Mouse (Mus musculus) heart, postnatal 10 days (tissue): ENCODE measurements around the gene Ly6g6e. TPM values are rescaled to one million over a fixed set of nuclear protein-coding genes. Genes with fewer than 3 reads are reported as not detected.
A peak's percentile ranks its signal among the peaks of the same experiment; 100 is the strongest.
"Not testable (repeated sequence)": the region's sequence is repeated elsewhere in the genome, so short reads cannot be mapped to it uniquely, and the experiment has no call there.

ENCODE experiments used
- DNase-seq, 2 experiments: peaks; one replicate each; pipeline ENCODE4 v3.0.0; 2021
- intact Hi-C: fragments of 180-260 bp; cut with DNase I; formaldehyde crosslinking; loops from one replicate; pipeline ENCODE4 v1.15.1; 2025
- total RNA-seq, 2 experiments: library from RNA; stranded (reverse); gene quantifications; 2 replicates each; pipeline ENCODE4 v1.2.3; 2021

The Ly6g6e gene
- total RNA-seq, 2 experiments from 2014 or later = 0.24 to 0.37 TPM

- DNase-seq = no peak
- intact Hi-C loops = no loop called here
Measured at GRCm38 (mm10) chr17:35094475-35095365, 18.0 kb downstream of the Ly6g6e start.

- intact Hi-C loops = no loop called here
Measured at GRCm38 (mm10) chr17:35096597-35096996, 19.9 kb downstream of the Ly6g6e start.

GRCm38 (mm10) chr17:35097164-35097655 is 20.5 kb downstream of the Ly6g6e start:
- intact Hi-C loops = no loop called here
- peak in 1 of 2 experiments; percentile 41 for DNase-seq

More at GRCm38 (mm10) chr17:35096597-35096996, 19.9 kb downstream of the Ly6g6e start:
- no peak for DNase-seq

GRCm38 (mm10) chr17:35100196-35100765 is 23.6 kb downstream of the Ly6g6e start:
- intact Hi-C loops = no loop called here
- DNase-seq = no peak

GRCm38 (mm10) chr17:35101161-35101560 is 24.5 kb downstream of the Ly6g6e start:
- no peak for DNase-seq
- intact Hi-C loops = no loop called here

GRCm38 (mm10) chr17:35102299-35102698 is 25.6 kb downstream of the Ly6g6e start:
- intact Hi-C loops = no loop called here

GRCm38 (mm10) chr17:35103221-35103690 is 26.6 kb downstream of the Ly6g6e start:
- intact Hi-C loops = no loop called here
- no peak for DNase-seq

More at GRCm38 (mm10) chr17:35102299-35102698, 25.6 kb downstream of the Ly6g6e start:
- DNase-seq = no peak

- DNase-seq = no peak
- intact Hi-C loops = no loop called here
Measured at GRCm38 (mm10) chr17:35104079-35104478, 27.4 kb downstream of the Ly6g6e start.

- DNase-seq = no peak
- intact Hi-C loops = loop anchor here (5.0 kb wide), 1 partner anchor 42 kb away; no protein-coding TSS in a partner anchor
Measured at GRCm38 (mm10) chr17:35104754-35105153, 28.1 kb downstream of the Ly6g6e start.

GRCm38 (mm10) chr17:35105740-35106389 is 29.2 kb downstream of the Ly6g6e start:
- intact Hi-C loops = loop anchor here (1.0 to 5.0 kb wide), 2 partner anchors 44 to 85 kb away; no protein-coding TSS in a partner anchor
- peak; percentile 47 to 50 for DNase-seq

- intact Hi-C loops = loop anchor here (1.0 to 5.0 kb wide), 2 partner anchors 44 to 85 kb away; no protein-coding TSS in a partner anchor
- no peak for DNase-seq
Measured at GRCm38 (mm10) chr17:35106522-35106921, 29.8 kb downstream of the Ly6g6e start.

GRCm38 (mm10) chr17:35108097-35108496 is 31.4 kb downstream of the Ly6g6e start, which contains the start of gene Ly6g5c:
TSS of gene Ly6g5c (plus strand) at chr17:35108279.
- intact Hi-C loops = loop anchor here (5.0 kb wide), 1 partner anchor 46 kb away; no protein-coding TSS in a partner anchor
- DNase-seq = no peak

DNA sequence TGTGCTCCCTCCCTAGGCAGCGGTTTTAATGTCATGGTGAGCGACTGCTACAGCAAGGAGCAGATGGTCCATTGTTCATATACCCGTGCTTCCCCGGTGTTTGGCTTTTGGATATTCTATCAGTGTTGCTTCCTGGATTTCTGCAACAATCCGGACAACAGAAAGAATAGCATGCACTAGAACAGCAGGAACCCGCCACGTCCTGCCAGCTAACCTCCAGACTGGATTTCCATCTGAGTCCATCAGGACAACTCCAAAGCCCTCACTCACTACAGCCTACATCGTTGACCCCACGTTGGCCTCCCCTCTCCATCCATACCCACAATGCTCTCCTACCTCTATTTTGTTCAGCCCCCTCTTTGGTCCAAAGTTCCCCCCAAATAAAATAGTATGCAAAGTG is 35.1 kb downstream of the Ly6g6e start:
- DNase-seq = no peak
- intact Hi-C loops = no loop called here

DNA sequence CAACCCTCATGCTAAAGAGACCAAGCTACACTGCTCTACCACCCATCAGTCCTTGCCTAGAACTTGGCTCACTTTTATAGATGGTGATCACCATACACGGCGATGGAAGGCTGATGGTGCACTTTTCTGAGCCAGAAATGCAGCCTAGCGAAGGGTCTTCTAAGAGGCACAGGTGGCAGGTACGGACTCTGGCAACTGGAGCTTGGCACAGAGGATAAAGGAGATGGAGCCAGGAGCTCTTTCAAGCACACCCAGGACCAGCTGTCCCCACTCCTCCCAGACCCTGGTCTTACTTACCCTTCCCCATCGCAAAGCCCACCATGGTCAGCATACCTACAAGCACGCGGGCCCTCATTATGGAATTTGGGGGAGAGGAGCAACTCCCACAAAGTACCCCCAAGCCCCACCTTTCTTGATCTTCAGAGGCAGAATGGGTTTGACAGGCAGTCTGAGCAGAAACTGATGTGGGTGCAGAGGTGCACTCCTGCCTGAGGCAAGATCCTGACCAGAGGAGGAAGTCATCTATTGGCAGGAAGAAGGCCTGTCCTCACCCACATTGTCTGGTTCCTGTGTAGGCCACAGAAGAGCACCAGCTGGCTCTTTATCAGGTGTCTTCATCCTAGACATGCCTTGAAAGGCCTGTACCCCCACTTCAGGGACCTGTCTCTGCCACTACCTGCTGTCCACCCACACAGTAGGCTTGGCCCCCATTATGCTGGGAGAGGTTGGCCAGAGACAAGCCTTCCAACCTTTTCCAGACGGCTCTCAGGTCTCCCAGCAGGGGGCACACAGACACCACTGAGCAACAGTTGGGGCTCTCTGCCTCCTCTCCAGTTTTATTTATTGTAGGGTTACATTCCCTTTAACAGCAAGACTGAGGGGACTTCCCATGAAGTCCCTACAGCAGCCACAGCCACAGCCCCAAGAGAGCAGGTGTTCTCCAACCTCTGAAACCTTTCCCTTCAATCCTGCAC is 38.6 kb downstream of the Ly6g6e start, which contains the start of gene Ly6g5b:
Ly6g5b (minus strand) TSS at position 383 of the 974 bp plus-strand sequence.
- DNase-seq = peak in 1 of 2 experiments; percentile 49
- intact Hi-C loops = no loop called here

- intact Hi-C loops = loop anchor here (2.0 to 5.0 kb wide), 2 partner anchors 30 to 117 kb away; partner anchors contain the start of gene Nfkbil1
- DNase-seq = no peak
Measured at GRCm38 (mm10) chr17:35120745-35121142, 44.0 kb downstream of the Ly6g6e start.

DNA sequence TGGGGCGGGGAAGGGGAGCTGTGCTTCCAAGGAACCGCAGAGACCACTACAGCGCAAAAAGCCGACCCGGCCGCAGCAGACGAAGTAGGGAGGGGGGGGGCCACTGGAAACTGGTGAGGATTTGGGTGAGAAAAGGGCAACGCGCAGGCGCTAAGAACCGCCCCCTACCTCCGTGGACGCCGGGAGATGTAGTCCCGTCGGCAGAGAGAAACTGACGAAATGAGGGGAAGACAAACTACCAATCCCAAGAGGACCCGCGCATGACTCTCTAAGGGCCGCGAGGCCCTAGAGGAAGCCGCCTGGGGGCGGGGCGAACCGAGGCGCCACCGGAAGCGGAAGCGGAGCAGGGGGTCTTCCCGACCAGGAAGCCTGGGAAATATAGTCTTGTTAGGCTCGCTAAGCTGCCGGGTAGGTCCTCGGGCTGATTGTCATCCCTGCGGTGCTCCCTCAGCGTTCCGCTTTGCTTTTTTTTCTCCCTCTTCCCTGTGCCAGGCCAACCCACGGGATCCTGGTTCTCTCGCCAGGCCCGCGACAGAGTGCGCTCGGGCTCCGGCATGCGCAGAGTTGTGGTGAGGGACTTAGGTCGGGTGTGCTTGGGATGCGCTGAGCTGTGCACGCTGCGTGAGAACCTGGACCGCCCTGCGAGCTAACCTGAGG is 44.6 kb downstream of the Ly6g6e start, which contains the start of gene Gpank1:
Gpank1 (plus strand) TSS at position 313 of the 657 bp plus-strand sequence.
- intact Hi-C loops = loop anchor here (2.0 to 5.0 kb wide), 2 partner anchors 30 to 116 kb away; partner anchors contain the start of gene Nfkbil1
- DNase-seq = peak; percentile 99

- intact Hi-C loops = loop anchor here (2.0 to 5.0 kb wide), 2 partner anchors 31 to 115 kb away; partner anchors contain the start of gene Nfkbil1
- peak; percentile 58 to 72 for DNase-seq
Measured at GRCm38 (mm10) chr17:35121871-35122303, 45.2 kb downstream of the Ly6g6e start, which contains the start of gene Csnk2b. TSS of gene Csnk2b (minus strand) at chr17:35122053.

DNA sequence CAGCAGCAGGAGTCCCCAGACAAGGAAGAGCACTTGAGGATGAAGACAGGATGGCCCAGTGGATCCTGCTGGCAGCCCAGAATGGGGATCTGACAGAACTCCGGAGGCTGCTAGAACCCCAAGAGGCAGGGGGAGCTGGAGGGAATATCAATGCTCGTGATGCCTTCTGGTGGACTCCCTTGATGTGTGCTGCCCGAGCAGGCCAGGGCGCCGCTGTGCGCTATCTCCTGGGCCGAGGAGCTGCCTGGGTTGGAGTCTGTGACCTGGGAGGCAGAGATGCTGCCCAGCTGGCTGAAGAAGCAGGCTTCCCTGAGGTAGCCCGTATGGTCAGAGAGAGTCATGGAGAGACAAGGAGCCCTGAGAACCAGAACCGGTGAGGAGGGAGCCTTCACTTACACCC is 46.6 kb downstream of the Ly6g6e start:
- DNase-seq = not testable (repeated sequence)
- intact Hi-C loops = loop anchor here (5.0 kb wide), 1 partner anchor 114 kb away; the partner anchor contains the start of gene Nfkbil1
